Mouse (Mus musculus) heart, embryonic 13.5 days (tissue): ENCODE data around the gene Fgfr1op2. TPM values are rescaled to one million over a fixed set of nuclear protein-coding genes. Genes with fewer than 3 reads are reported as not detected.

ENCODE experiments used
- ATAC-seq: fragments of 200-750 bp; cut with Nextera tagmentation; 2 replicates; pipeline ENCODE4 v1.8.0; 2017; ENCODE audit warnings: moderate TSS enrichment; ENCODE audit not compliant: insufficient number of reproducible peaks, low FRiP score, low TSS enrichment; ENCODE audit errors: extremely low read depth
- H3K27ac ChIP-seq: fragments of 300-500 bp; sonication (generic); replicated peaks from 2 replicates; pipeline ENCODE4 v1.5.1; 2015; ENCODE audit warnings: moderate library complexity, mild to moderate bottlenecking, inconsistent platforms
- H3K27me3 ChIP-seq: fragments of 300-500 bp; sonication (generic); replicated peaks from 2 replicates; pipeline ENCODE4 v1.6.1; 2015; ENCODE audit warnings: mild to moderate bottlenecking, inconsistent platforms
- H3K36me3 ChIP-seq: fragments of 300-500 bp; sonication (generic); 2 replicates; pipeline ENCODE4 v1.6.1; 2015; ENCODE audit warnings: mild to moderate bottlenecking, inconsistent platforms
- H3K4me1 ChIP-seq: fragments of 300-500 bp; sonication (generic); 2 replicates; pipeline ENCODE4 v1.6.1; 2015; ENCODE audit warnings: inconsistent platforms
- H3K4me2 ChIP-seq: fragments of 300-500 bp; sonication (generic); 2 replicates; pipeline ENCODE4 v1.6.1; 2015; ENCODE audit warnings: inconsistent platforms, mild to moderate bottlenecking, moderate library complexity
- H3K4me3 ChIP-seq: fragments of 300-500 bp; sonication (generic); 2 replicates; pipeline ENCODE4 v1.5.1; 2015; ENCODE audit warnings: moderate library complexity, mild to moderate bottlenecking, inconsistent platforms
- H3K9ac ChIP-seq: fragments of 300-500 bp; sonication (generic); 2 replicates; pipeline ENCODE4 v1.6.1; 2015; ENCODE audit warnings: inconsistent platforms, mild to moderate bottlenecking, moderate library complexity
- H3K9me3 ChIP-seq: fragments of 300-500 bp; sonication (generic); 2 replicates; pipeline ENCODE4 v1.6.1; 2016; ENCODE audit warnings: inconsistent platforms
- WGBS: fragments of 180-500 bp; shearing (Covaris S2); methylation state at CpG from one replicate; pipeline ENCODE4 v1.1.7; 2015; ENCODE audit warnings: mixed read lengths; 5-methylcytosine and 5-hydroxymethylcytosine counted together
- polyA plus RNA-seq: library from polyadenylated mRNA; unstranded; fragments of >200 nt; fragmentation: Nextera tagmentation; extraction: Ambion mirVana; gene quantifications from 2 replicates; pipeline ENCODE4 v1.2.1, GENCODE M21; 2015

The Fgfr1op2 gene
- 79.8 and 86.3 TPM in 2 replicates for polyA plus RNA-seq

- whole genome bisulfite sequencing: under 1% methylated on average over 13 of the region's 13 CpGs
- Histone ChIP-seq H3K4me1 (peaks cover 40% of the 10 kb centered on the region), H3K4me3 (peak within 1 kb of the TSS; percentile 91), H3K27me3 (no peaks in the 10 kb centered on the region), H3K36me3 (peaks cover 17% of the 10 kb centered on the region), H3K9ac (peak within 1 kb of the TSS; percentile 98), H3K27ac (peak within 1 kb of the TSS; percentile 97), H3K9me3 (no peaks in the 10 kb centered on the region), H3K4me2 (peak within 1 kb of the TSS; percentile 86)
- no peak; the same call in 1 of the 2 replicates for ATAC-seq
These were observed at the start of gene Fgfr1op2 for GRCm38 (mm10) chr6:146576903-146577302. Gene Fgfr1op2, plus strand, starts transcription at chr6:146577203.

- Histone ChIP-seq H3K4me1 (peaks cover 24% of the 10 kb centered on the region), H3K9ac (no peak overlapping the region), H3K4me2 (no peak overlapping the region), H3K9me3 (0 out of 2 replicates have a peak, but pooled peaks cover 8% of the 10 kb centered on the region), H3K4me3 (no peak overlapping the region), H3K27ac (no peak overlapping the region), H3K27me3 (no peaks in the 10 kb centered on the region), H3K36me3 (no peaks in the 10 kb centered on the region)
- no peak for ATAC-seq
- 71% methylated on average over 2 of the region's 2 CpGs for WGBS
These were observed 49.5 kb upstream of the Fgfr1op2 start for GRCm38 (mm10) chr6:146527537-146527936.

GRCm38 (mm10) chr6:146530363-146530762 is 46.6 kb upstream of the Fgfr1op2 start:
- WGBS: 60% methylated on average over 7 of the region's 7 CpGs
- H3K27ac ChIP-seq: peak overlapping the region; percentile 83
- H3K4me3 ChIP-seq: no peak overlapping the region
- H3K27me3 ChIP-seq: no peaks in the 10 kb centered on the region
- H3K9me3 ChIP-seq: no peaks in the 10 kb centered on the region
- no peak overlapping the region for H3K9ac ChIP-seq
- no peak for ATAC-seq
- H3K36me3 ChIP-seq: no peaks in the 10 kb centered on the region
- no peak overlapping the region for H3K4me2 ChIP-seq
- H3K4me1 ChIP-seq: peaks cover 24% of the 10 kb centered on the region

GRCm38 (mm10) chr6:146530769-146531168 is 46.2 kb upstream of the Fgfr1op2 start:
- no peak overlapping the region for H3K4me2 ChIP-seq
- WGBS: 51% methylated on average over 5 of the region's 5 CpGs
- no peaks in the 10 kb centered on the region for H3K36me3 ChIP-seq
- no peak overlapping the region for H3K4me3 ChIP-seq
- no peaks in the 10 kb centered on the region for H3K9me3 ChIP-seq
- H3K9ac ChIP-seq: no peak overlapping the region
- no peaks in the 10 kb centered on the region for H3K27me3 ChIP-seq
- H3K4me1 ChIP-seq: peaks cover 24% of the 10 kb centered on the region
- peak overlapping the region; percentile 83 for H3K27ac ChIP-seq
- peak; percentile 58; the same call in 1 of the 2 replicates for ATAC-seq

- no peak overlapping the region for H3K4me3 ChIP-seq
- H3K27me3 ChIP-seq: no peaks in the 10 kb centered on the region
- WGBS: 77% methylated on average over 4 of the region's 4 CpGs
- H3K4me2 ChIP-seq: no peak overlapping the region
- no peaks in the 10 kb centered on the region for H3K36me3 ChIP-seq
- H3K27ac ChIP-seq: no peak overlapping the region
- H3K9ac ChIP-seq: no peak overlapping the region
- H3K4me1 ChIP-seq: peaks cover 24% of the 10 kb centered on the region
- ATAC-seq: no peak
- H3K9me3 ChIP-seq: no peaks in the 10 kb centered on the region
These were observed 43.9 kb upstream of the Fgfr1op2 start for GRCm38 (mm10) chr6:146533146-146533545.

GRCm38 (mm10) chr6:146535501-146535900 is 41.5 kb upstream of the Fgfr1op2 start:
- 67% methylated on average over 5 of the region's 5 CpGs for WGBS
- ATAC-seq: no peak
- Histone ChIP-seq H3K4me3 (no peak overlapping the region), H3K4me1 (peaks cover 33% of the 10 kb centered on the region), H3K27ac (no peak overlapping the region), H3K27me3 (no peaks in the 10 kb centered on the region), H3K4me2 (no peak overlapping the region), H3K36me3 (no peaks in the 10 kb centered on the region), H3K9me3 (no peaks in the 10 kb centered on the region), H3K9ac (no peak overlapping the region)

GRCm38 (mm10) chr6:146537111-146537510 is 39.9 kb upstream of the Fgfr1op2 start:
- H3K4me2 ChIP-seq: no peak overlapping the region
- peak overlapping the region; percentile 83 for H3K27ac ChIP-seq
- no peaks in the 10 kb centered on the region for H3K9me3 ChIP-seq
- no peak overlapping the region for H3K9ac ChIP-seq
- H3K4me3 ChIP-seq: no peak overlapping the region
- 45% methylated on average over 4 of the region's 4 CpGs for WGBS
- H3K4me1 ChIP-seq: peaks cover 22% of the 10 kb centered on the region
- no peaks in the 10 kb centered on the region for H3K27me3 ChIP-seq
- no peak for ATAC-seq
- H3K36me3 ChIP-seq: no peaks in the 10 kb centered on the region

GRCm38 (mm10) chr6:146538071-146538470 is 38.9 kb upstream of the Fgfr1op2 start:
- Histone ChIP-seq H3K36me3 (no peaks in the 10 kb centered on the region), H3K27me3 (no peaks in the 10 kb centered on the region), H3K4me2 (no peak overlapping the region), H3K9me3 (no peaks in the 10 kb centered on the region), H3K4me1 (peaks cover 22% of the 10 kb centered on the region), H3K4me3 (no peak overlapping the region), H3K9ac (no peak overlapping the region), H3K27ac (peak overlapping the region; percentile 83)
- no peak for ATAC-seq
- WGBS: 61% methylated on average over 2 of the region's 2 CpGs

GRCm38 (mm10) chr6:146538661-146539060 is 38.3 kb upstream of the Fgfr1op2 start:
- Histone ChIP-seq H3K27ac (peak overlapping the region; percentile 83), H3K36me3 (no peaks in the 10 kb centered on the region), H3K4me2 (no peak overlapping the region), H3K27me3 (no peaks in the 10 kb centered on the region), H3K4me1 (peaks cover 23% of the 10 kb centered on the region), H3K4me3 (no peak overlapping the region), H3K9ac (no peak overlapping the region), H3K9me3 (no peaks in the 10 kb centered on the region)
- WGBS: 45% methylated on average over 4 of the region's 4 CpGs
- ATAC-seq: peak; percentile 25; the same call in 1 of the 2 replicates

- Histone ChIP-seq H3K36me3 (no peaks in the 10 kb centered on the region), H3K4me3 (no peak overlapping the region), H3K4me2 (no peak overlapping the region), H3K27me3 (no peaks in the 10 kb centered on the region), H3K9ac (no peak overlapping the region), H3K27ac (no peak overlapping the region), H3K4me1 (peaks cover 40% of the 10 kb centered on the region), H3K9me3 (no peaks in the 10 kb centered on the region)
- no peak for ATAC-seq
- WGBS: 81% methylated on average over 3 of the region's 3 CpGs
These were observed 36.6 kb upstream of the Fgfr1op2 start for GRCm38 (mm10) chr6:146540386-146540785.

- peak overlapping the region; percentile 90 for H3K27ac ChIP-seq
- 82% methylated on average over 1 of the region's 1 CpGs for WGBS
- no peak for ATAC-seq
These were observed 32.4 kb upstream of the Fgfr1op2 start for GRCm38 (mm10) chr6:146544622-146545021.

GRCm38 (mm10) chr6:146545289-146545865 is 31.6 kb upstream of the Fgfr1op2 start:
- H3K4me2 ChIP-seq: 0 out of 2 replicates have a peak overlapping the region, but pooled peaks have one; percentile 17

More at GRCm38 (mm10) chr6:146544622-146545021, 32.4 kb upstream of the Fgfr1op2 start:
- no peaks in the 10 kb centered on the region for H3K9me3 ChIP-seq
- no peak overlapping the region for H3K9ac ChIP-seq
- no peak overlapping the region for H3K4me3 ChIP-seq
- H3K4me1 ChIP-seq: peaks cover 22% of the 10 kb centered on the region
- H3K4me2 ChIP-seq: no peak overlapping the region
- peaks cover 36% of the 10 kb centered on the region for H3K36me3 ChIP-seq
- no peaks in the 10 kb centered on the region for H3K27me3 ChIP-seq

More at GRCm38 (mm10) chr6:146545289-146545865, 31.6 kb upstream of the Fgfr1op2 start:
- 44% methylated on average over 5 of the region's 5 CpGs for WGBS
- Histone ChIP-seq H3K27me3 (no peaks in the 10 kb centered on the region), H3K9me3 (no peaks in the 10 kb centered on the region), H3K9ac (0 out of 2 replicates have a peak overlapping the region, but pooled peaks have one; percentile 41), H3K4me3 (no peak overlapping the region), H3K27ac (peak overlapping the region; percentile 90), H3K36me3 (peaks cover 43% of the 10 kb centered on the region), H3K4me1 (peaks cover 22% of the 10 kb centered on the region)
- ATAC-seq: peak; percentile 54; the same call in 1 of the 2 replicates
